Mouse (Mus musculus) hindbrain, embryonic 13.5 days (tissue): Measurements from ENCODE around the gene Tex14. TPM values are rescaled to one million over a fixed set of nuclear protein-coding genes. Genes with fewer than 3 reads are reported as not detected.

Source experiments
- ATAC-seq: fragments of 200-750 bp; cut with Nextera tagmentation; 2 replicates; pipeline ENCODE4 v1.8.0; 2017; ENCODE audit warnings: moderate TSS enrichment; ENCODE audit not compliant: low FRiP score
- H3K27ac ChIP-seq: fragments of 300-500 bp; sonication (generic); 2 replicates; pipeline ENCODE4 v1.5.1; 2015; ENCODE audit warnings: inconsistent platforms, mild to moderate bottlenecking, moderate library complexity
- H3K27me3 ChIP-seq: fragments of 300-500 bp; sonication (generic); 2 replicates; pipeline ENCODE4 v1.6.1; 2015; ENCODE audit warnings: mild to moderate bottlenecking, inconsistent platforms
- H3K36me3 ChIP-seq: fragments of 300-500 bp; sonication (generic); 2 replicates; pipeline ENCODE4 v1.6.1; 2015; ENCODE audit warnings: mild to moderate bottlenecking, inconsistent platforms
- H3K4me1 ChIP-seq: fragments of 300-500 bp; sonication (generic); replicated peaks from 2 replicates; pipeline ENCODE4 v1.6.1; 2015; ENCODE audit warnings: inconsistent platforms
- H3K4me2 ChIP-seq: fragments of 300-500 bp; sonication (generic); 2 replicates; pipeline ENCODE4 v1.6.1; 2015; ENCODE audit warnings: inconsistent platforms, mild to moderate bottlenecking, moderate library complexity
- H3K4me3 ChIP-seq: fragments of 300-500 bp; sonication (generic); 2 replicates; pipeline ENCODE4 v1.5.1; 2015; ENCODE audit warnings: mild to moderate bottlenecking, inconsistent platforms
- H3K9ac ChIP-seq: fragments of 300-500 bp; sonication (generic); 2 replicates; pipeline ENCODE4 v1.6.1; 2015; ENCODE audit warnings: mild to moderate bottlenecking, inconsistent platforms
- H3K9me3 ChIP-seq: fragments of 300-500 bp; sonication (generic); 2 replicates; pipeline ENCODE4 v1.6.1; 2016; ENCODE audit warnings: inconsistent platforms
- WGBS: fragments of 180-500 bp; shearing (Covaris S2); methylation state at CpG from one replicate; pipeline ENCODE4 v1.1.7; 2015; 5-methylcytosine and 5-hydroxymethylcytosine counted together
- polyA plus RNA-seq: library from polyadenylated mRNA; unstranded; fragments of >200 nt; fragmentation: Nextera tagmentation; extraction: Ambion mirVana; gene quantifications from 2 replicates; pipeline ENCODE4 v1.2.1, GENCODE M21; 2015

Tex14 gene
- polyA plus RNA-seq, 1 experiment from 2014 or later, result 1.00 TPM

GRCm38 (mm10) chr11:87571361-87571950, 166.6 kb downstream of the Tex14 start:
- H3K27me3 ChIP-seq, result peaks cover 3% of the 10 kb centered on the region; the same call in 1 of the 2 replicates
- H3K36me3 ChIP-seq, result no peaks in the 10 kb centered on the region
- peaks cover 3% of the 10 kb centered on the region; the same call in 1 of the 2 replicates for H3K4me1 ChIP-seq
- H3K9ac ChIP-seq, result no peak overlapping the region
- H3K27ac ChIP-seq, result no peak overlapping the region
- ATAC-seq, result no peak
- no peak overlapping the region for H3K4me2 ChIP-seq
- H3K9me3 ChIP-seq, result no peaks in the 10 kb centered on the region
- 86% methylated on average over 1 of the region's 1 CpGs for WGBS
- H3K4me3 ChIP-seq, result no peak overlapping the region

GRCm38 (mm10) chr11:87573751-87574150, 168.9 kb downstream of the Tex14 start:
- 73% methylated on average over 7 of the region's 7 CpGs for WGBS
- no peak overlapping the region for H3K9ac ChIP-seq
- no peak overlapping the region for H3K4me2 ChIP-seq
- H3K9me3 ChIP-seq, result no peaks in the 10 kb centered on the region
- H3K4me3 ChIP-seq, result no peak overlapping the region
- no peaks in the 10 kb centered on the region for H3K36me3 ChIP-seq
- ATAC-seq, result no peak
- H3K27me3 ChIP-seq, result peaks cover 12% of the 10 kb centered on the region; the same call in 1 of the 2 replicates
- H3K4me1 ChIP-seq, result peaks cover 18% of the 10 kb centered on the region
- no peak overlapping the region for H3K27ac ChIP-seq

GRCm38 (mm10) chr11:87574520-87575180, 169.8 kb downstream of the Tex14 start:
- no peak overlapping the region for H3K27ac ChIP-seq
- no peak for ATAC-seq
- no peak overlapping the region for H3K9ac ChIP-seq
- H3K9me3 ChIP-seq, result no peaks in the 10 kb centered on the region
- 67% methylated on average over 21 of the region's 21 CpGs for WGBS
- no peaks in the 10 kb centered on the region for H3K36me3 ChIP-seq
- no peak overlapping the region for H3K4me2 ChIP-seq
- H3K4me1 ChIP-seq, result peaks cover 25% of the 10 kb centered on the region
- H3K4me3 ChIP-seq, result no peak overlapping the region
- H3K27me3 ChIP-seq, result peaks cover 12% of the 10 kb centered on the region; the same call in 1 of the 2 replicates

GRCm38 (mm10) chr11:87577601-87578248, 172.9 kb downstream of the Tex14 start:
- peak overlapping the region; percentile 76 for H3K9ac ChIP-seq
- ATAC-seq, result no peak
- peaks cover 25% of the 10 kb centered on the region for H3K4me1 ChIP-seq
- H3K4me3 ChIP-seq, result peak overlapping the region; percentile 63
- H3K36me3 ChIP-seq, result no peaks in the 10 kb centered on the region
- peak overlapping the region; percentile 86 for H3K4me2 ChIP-seq
- peaks cover 12% of the 10 kb centered on the region; the same call in 1 of the 2 replicates for H3K27me3 ChIP-seq
- no peak overlapping the region for H3K27ac ChIP-seq
- WGBS, result 24% methylated on average over 6 of the region's 6 CpGs
- H3K9me3 ChIP-seq, result no peaks in the 10 kb centered on the region

GRCm38 (mm10) chr11:87578249-87578962, 173.5 kb downstream of the Tex14 start:
- Histone ChIP-seq H3K9ac (peak overlapping the region; percentile 76), H3K27me3 (peaks cover 12% of the 10 kb centered on the region; the same call in 1 of the 2 replicates), H3K4me2 (peak overlapping the region; percentile 86), H3K9me3 (no peaks in the 10 kb centered on the region), H3K4me3 (peak overlapping the region; percentile 63), H3K4me1 (peaks cover 25% of the 10 kb centered on the region), H3K36me3 (no peaks in the 10 kb centered on the region), H3K27ac (peak overlapping the region; percentile 25)
- peak; percentile 78 for ATAC-seq
- under 1% methylated on average over 39 of the region's 40 CpGs for WGBS

GRCm38 (mm10) chr11:87578963-87579601, 174.2 kb downstream of the Tex14 start:
- 14% methylated on average over 10 of the region's 10 CpGs for WGBS
- Histone ChIP-seq H3K9ac (peak overlapping the region; percentile 76), H3K4me2 (peak overlapping the region; percentile 86), H3K4me1 (peaks cover 25% of the 10 kb centered on the region), H3K27ac (peak overlapping the region; percentile 14; the same call in 1 of the 2 replicates), H3K27me3 (peaks cover 12% of the 10 kb centered on the region; the same call in 1 of the 2 replicates), H3K4me3 (peak overlapping the region; percentile 63), H3K9me3 (no peaks in the 10 kb centered on the region), H3K36me3 (no peaks in the 10 kb centered on the region)
- ATAC-seq, result peak; percentile 53

GRCm38 (mm10) chr11:87579713-87580112, 174.8 kb downstream of the Tex14 start:
- no peak for ATAC-seq
- WGBS, result 39% methylated on average over 1 of the region's 1 CpGs
- Histone ChIP-seq H3K36me3 (no peaks in the 10 kb centered on the region), H3K27ac (no peak overlapping the region), H3K27me3 (peaks cover 12% of the 10 kb centered on the region; the same call in 1 of the 2 replicates), H3K9ac (no peak overlapping the region), H3K4me2 (no peak overlapping the region), H3K9me3 (no peaks in the 10 kb centered on the region), H3K4me3 (no peak overlapping the region), H3K4me1 (peaks cover 22% of the 10 kb centered on the region)

GRCm38 (mm10) chr11:87580543-87581085, 175.7 kb downstream of the Tex14 start:
- Histone ChIP-seq H3K4me3 (no peak overlapping the region), H3K4me1 (peaks cover 22% of the 10 kb centered on the region), H3K36me3 (no peaks in the 10 kb centered on the region), H3K9me3 (no peaks in the 10 kb centered on the region), H3K4me2 (no peak overlapping the region), H3K9ac (no peak overlapping the region), H3K27ac (no peak overlapping the region), H3K27me3 (peaks cover 12% of the 10 kb centered on the region; the same call in 1 of the 2 replicates)
- ATAC-seq, result no peak
- WGBS, result 48% methylated on average over 10 of the region's 10 CpGs

- Histone ChIP-seq H3K27ac (no peak overlapping the region), H3K4me3 (no peak overlapping the region), H3K4me1 (peaks cover 22% of the 10 kb centered on the region), H3K4me2 (no peak overlapping the region), H3K36me3 (no peaks in the 10 kb centered on the region), H3K9ac (no peak overlapping the region), H3K9me3 (no peaks in the 10 kb centered on the region), H3K27me3 (peaks cover 11% of the 10 kb centered on the region; the same call in 1 of the 2 replicates)
- WGBS, result 92% methylated on average over 12 of the region's 12 CpGs
- ATAC-seq, result no peak
Measured at GRCm38 (mm10) chr11:87581161-87581865, 176.4 kb downstream of the Tex14 start.

GRCm38 (mm10) chr11:87581933-87582710, 177.3 kb downstream of the Tex14 start:
- ATAC-seq, result no peak
- Histone ChIP-seq H3K4me1 (peaks cover 22% of the 10 kb centered on the region), H3K27me3 (0 out of 2 replicates have a peak, but pooled peaks cover 3% of the 10 kb centered on the region), H3K9me3 (no peaks in the 10 kb centered on the region), H3K27ac (no peak overlapping the region), H3K9ac (no peak overlapping the region), H3K4me2 (no peak overlapping the region), H3K36me3 (no peaks in the 10 kb centered on the region), H3K4me3 (no peak overlapping the region)
- WGBS, result 85% methylated on average over 8 of the region's 8 CpGs
